Mouse (Mus musculus): Measurements from ENCODE around the gene Vim. TPM values are rescaled to one million over a fixed set of nuclear protein-coding genes. Genes with fewer than 3 reads are reported as not detected.

Vim gene
- polyA plus RNA-seq, 1 experiment from 2014 or later: 475 TPM

GRCm38 (mm10) chr2:13558607-13559262 lies 15.0 kb upstream of the Vim start:
- no peaks in the 10 kb centered on the region for H3K9me3 ChIP-seq (ENCODE audit: control insufficient read depth, low read length)

GRCm38 (mm10) chr2:13559303-13559702 lies 14.4 kb upstream of the Vim start:
- Histone ChIP-seq H3K9me3 (ENCODE audit: control insufficient read depth, low read length) (no peaks in the 10 kb centered on the region), H3K4me3 (ENCODE audit: low read length) (no peak overlapping the region), H3K4me2 (replicated peaks; ENCODE audit: low read depth, low read length) (no peak overlapping the region), H3K27ac (ENCODE audit: low read depth, low read length) (no peak overlapping the region), H3K9ac (ENCODE audit: low read depth, low read length) (no peak overlapping the region), H3K36me3 (ENCODE audit: control insufficient read depth, insufficient read depth, low read length) (no peaks in the 10 kb centered on the region), H3K27me3 (ENCODE audit: control insufficient read depth, insufficient read depth, low read length) (no peaks in the 10 kb centered on the region), H3K4me1 (ENCODE audit: control insufficient read depth, insufficient read depth, low read length) (no peaks in the 10 kb centered on the region)
- no peak for ATAC-seq (ENCODE audit: low FRiP score, low TSS enrichment)
- WGBS: 89% methylated on average over 5 of the region's 5 CpGs

More at GRCm38 (mm10) chr2:13558607-13559262, 15.0 kb upstream of the Vim start:
- no peak overlapping the region for H3K4me3 ChIP-seq (ENCODE audit: low read length)
- no peaks in the 10 kb centered on the region for H3K4me1 ChIP-seq (ENCODE audit: control insufficient read depth, insufficient read depth, low read length)
- no peak for ATAC-seq (ENCODE audit: low FRiP score, low TSS enrichment)
- no peak overlapping the region for H3K9ac ChIP-seq (ENCODE audit: low read depth, low read length)
- 26% methylated on average over 5 of the region's 5 CpGs for WGBS
- H3K27ac ChIP-seq (ENCODE audit: low read depth, low read length): no peak overlapping the region
- no peaks in the 10 kb centered on the region for H3K36me3 ChIP-seq (ENCODE audit: control insufficient read depth, insufficient read depth, low read length)
- no peaks in the 10 kb centered on the region for H3K27me3 ChIP-seq (ENCODE audit: control insufficient read depth, insufficient read depth, low read length)
- no peak overlapping the region for H3K4me2 ChIP-seq (replicated peaks; ENCODE audit: low read depth, low read length)

- Histone ChIP-seq H3K27ac (ENCODE audit: low read depth, low read length) (no peak overlapping the region), H3K4me1 (ENCODE audit: control insufficient read depth, insufficient read depth, low read length) (no peaks in the 10 kb centered on the region), H3K9ac (ENCODE audit: low read depth, low read length) (no peak overlapping the region), H3K36me3 (ENCODE audit: control insufficient read depth, insufficient read depth, low read length) (no peaks in the 10 kb centered on the region), H3K9me3 (ENCODE audit: control insufficient read depth, low read length) (no peaks in the 10 kb centered on the region), H3K27me3 (ENCODE audit: control insufficient read depth, insufficient read depth, low read length) (no peaks in the 10 kb centered on the region), H3K4me2 (replicated peaks; ENCODE audit: low read depth, low read length) (no peak overlapping the region), H3K4me3 (ENCODE audit: low read length) (no peak overlapping the region)
- 86% methylated on average over 5 of the region's 5 CpGs for WGBS
- no peak for ATAC-seq (ENCODE audit: low FRiP score, low TSS enrichment)
Measured at GRCm38 (mm10) chr2:13559729-13560128, 14.0 kb upstream of the Vim start.

- no peak overlapping the region for H3K9ac ChIP-seq (ENCODE audit: low read depth, low read length)
- no peaks in the 10 kb centered on the region for H3K4me1 ChIP-seq (ENCODE audit: control insufficient read depth, insufficient read depth, low read length)
- H3K36me3 ChIP-seq (ENCODE audit: control insufficient read depth, insufficient read depth, low read length): no peaks in the 10 kb centered on the region
- H3K4me2 ChIP-seq (replicated peaks; ENCODE audit: low read depth, low read length): no peak overlapping the region
- H3K4me3 ChIP-seq (ENCODE audit: low read length): no peak overlapping the region
- no peaks in the 10 kb centered on the region for H3K27me3 ChIP-seq (ENCODE audit: control insufficient read depth, insufficient read depth, low read length)
- H3K9me3 ChIP-seq (ENCODE audit: control insufficient read depth, low read length): no peaks in the 10 kb centered on the region
- no peak overlapping the region for H3K27ac ChIP-seq (ENCODE audit: low read depth, low read length)
- ATAC-seq (ENCODE audit: low FRiP score, low TSS enrichment): no peak
- WGBS: 91% methylated on average over 2 of the region's 2 CpGs
Measured at GRCm38 (mm10) chr2:13560396-13560795, 13.3 kb upstream of the Vim start.

DNA sequence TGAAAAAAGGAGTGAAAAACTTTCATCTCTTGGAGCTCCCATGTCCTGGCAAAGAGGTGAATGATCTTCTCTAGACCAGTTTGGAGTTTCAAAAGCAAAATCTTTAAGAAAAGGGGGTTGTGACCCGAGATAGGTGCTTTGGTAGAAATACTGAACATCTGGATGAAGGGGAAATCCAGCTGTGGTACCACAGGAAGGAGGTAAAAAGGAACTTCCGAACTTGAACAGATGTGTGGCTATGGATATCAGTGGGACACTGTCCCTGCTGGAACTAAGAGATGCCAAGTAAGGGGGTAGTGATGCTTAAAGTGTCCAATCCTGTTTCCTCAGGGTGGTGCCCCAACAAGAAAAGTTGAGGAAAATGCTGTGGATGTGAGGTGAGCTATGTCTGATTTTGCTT lies 3.6 kb upstream of the Vim start:
- no peaks in the 10 kb centered on the region; the same call in 1 of the 2 replicates for H3K4me1 ChIP-seq (ENCODE audit: control insufficient read depth, insufficient read depth, low read length)
- WGBS: 90% methylated on average over 2 of the region's 2 CpGs
- H3K9me3 ChIP-seq (ENCODE audit: control insufficient read depth, low read length): no peaks in the 10 kb centered on the region
- no peak overlapping the region for H3K4me3 ChIP-seq (ENCODE audit: low read length)
- no peaks in the 10 kb centered on the region for H3K36me3 ChIP-seq (ENCODE audit: control insufficient read depth, insufficient read depth, low read length)
- no peak overlapping the region for H3K27ac ChIP-seq (ENCODE audit: low read depth, low read length)
- H3K27me3 ChIP-seq (ENCODE audit: control insufficient read depth, insufficient read depth, low read length): no peaks in the 10 kb centered on the region
- no peak overlapping the region for H3K9ac ChIP-seq (ENCODE audit: low read depth, low read length)
- no peak for ATAC-seq (ENCODE audit: low FRiP score, low TSS enrichment)
- no peak overlapping the region for H3K4me2 ChIP-seq (replicated peaks; ENCODE audit: low read depth, low read length)

DNA sequence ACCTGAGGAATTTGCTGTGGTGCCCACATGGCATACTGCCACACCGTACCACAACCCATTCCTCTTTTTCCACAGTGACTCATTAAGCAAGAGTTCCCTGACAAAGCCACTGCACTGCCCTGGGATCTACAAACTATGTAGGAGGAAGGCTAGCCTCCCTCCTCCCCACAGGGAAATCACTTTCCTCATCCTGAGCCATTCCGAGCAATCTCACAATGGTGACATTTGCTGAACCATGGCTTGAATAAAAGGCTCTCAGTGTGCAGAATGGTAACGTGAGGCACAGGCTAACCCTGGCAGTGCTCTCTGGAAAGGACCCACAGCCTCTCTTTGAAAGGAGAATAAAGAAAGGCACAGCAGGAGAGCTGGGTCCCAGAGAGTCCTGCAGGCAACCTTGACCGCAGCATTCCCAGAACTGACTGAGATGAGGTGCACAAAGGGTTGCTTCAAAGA lies 1.6 kb upstream of the Vim start:
- 30% methylated on average over 4 of the region's 4 CpGs for WGBS
- Histone ChIP-seq H3K36me3 (ENCODE audit: control insufficient read depth, insufficient read depth, low read length) (no peaks in the 10 kb centered on the region), H3K27me3 (ENCODE audit: control insufficient read depth, insufficient read depth, low read length) (no peaks in the 10 kb centered on the region), H3K4me1 (ENCODE audit: control insufficient read depth, insufficient read depth, low read length) (peaks cover 4% of the 10 kb centered on the region; the same call in 1 of the 2 replicates), H3K4me3 (ENCODE audit: low read length) (no peak overlapping the region), H3K27ac (ENCODE audit: low read depth, low read length) (peak overlapping the region; percentile 95), H3K9me3 (ENCODE audit: control insufficient read depth, low read length) (no peaks in the 10 kb centered on the region), H3K4me2 (replicated peaks; ENCODE audit: low read depth, low read length) (peak overlapping the region; percentile 77; the same call in 1 of the 2 replicates), H3K9ac (ENCODE audit: low read depth, low read length) (no peak overlapping the region)
- no peak for ATAC-seq (ENCODE audit: low FRiP score, low TSS enrichment)

GRCm38 (mm10) chr2:13572647-13573407 lies 900 bp upstream of the Vim start:
- H3K4me2 ChIP-seq (replicated peaks; ENCODE audit: low read depth, low read length): peak overlapping the region; percentile 77
- WGBS: 9% methylated on average over 12 of the region's 12 CpGs
- peak; percentile 40 for ATAC-seq (ENCODE audit: low FRiP score, low TSS enrichment)

GRCm38 (mm10) chr2:13574066-13574800 lies 506 bp downstream of the Vim start:
- Histone ChIP-seq H3K27ac (ENCODE audit: low read depth, low read length) (peak overlapping the region; percentile 95), H3K36me3 (ENCODE audit: control insufficient read depth, insufficient read depth, low read length) (peaks cover 10% of the 10 kb centered on the region; the same call in 1 of the 2 replicates), H3K9ac (ENCODE audit: low read depth, low read length) (peak overlapping the region; percentile 70), H3K9me3 (ENCODE audit: control insufficient read depth, low read length) (no peaks in the 10 kb centered on the region), H3K4me3 (ENCODE audit: low read length) (peak overlapping the region; percentile 73), H3K4me2 (replicated peaks; ENCODE audit: low read depth, low read length) (peak overlapping the region; percentile 77), H3K4me1 (ENCODE audit: control insufficient read depth, insufficient read depth, low read length) (peaks cover 4% of the 10 kb centered on the region; the same call in 1 of the 2 replicates), H3K27me3 (ENCODE audit: control insufficient read depth, insufficient read depth, low read length) (no peaks in the 10 kb centered on the region)
- ATAC-seq (ENCODE audit: low FRiP score, low TSS enrichment): peak; percentile 96
- under 1% methylated on average over 46 of the region's 46 CpGs for WGBS

More at GRCm38 (mm10) chr2:13572647-13573407, 900 bp upstream of the Vim start:
- Histone ChIP-seq H3K9me3 (ENCODE audit: control insufficient read depth, low read length) (no peaks in the 10 kb centered on the region), H3K36me3 (ENCODE audit: control insufficient read depth, insufficient read depth, low read length) (no peaks in the 10 kb centered on the region), H3K9ac (ENCODE audit: low read depth, low read length) (peak overlapping the region; percentile 70), H3K27ac (ENCODE audit: low read depth, low read length) (peak overlapping the region; percentile 95), H3K4me1 (ENCODE audit: control insufficient read depth, insufficient read depth, low read length) (peaks cover 4% of the 10 kb centered on the region; the same call in 1 of the 2 replicates), H3K27me3 (ENCODE audit: control insufficient read depth, insufficient read depth, low read length) (no peaks in the 10 kb centered on the region), H3K4me3 (ENCODE audit: low read length) (peak overlapping the region; percentile 73)
